Mouse (Mus musculus) myocyte (in vitro differentiated cells): ENCODE data around the gene Maats1.

ENCODE experiments used
- E2F4 ChIP-seq: IDR thresholded peaks from one replicate; pipeline ENCODE4 v1.6.1; 2011; ENCODE audit warnings: mild to moderate bottlenecking, control low read depth, moderate library complexity; ENCODE audit not compliant: insufficient read depth
- MYOD1 ChIP-seq, 3 experiments: IDR thresholded peaks; one replicate each; pipeline ENCODE4 v1.6.1; 2011; ENCODE audit warnings: control low read depth in 2 of 3, low read depth in 2 of 3, mild to moderate bottlenecking in 2 of 3, moderate library complexity in 1 of 3; ENCODE audit not compliant: insufficient read length in 2 of 3, control insufficient read depth in 1 of 3
- MYOG ChIP-seq, 3 experiments: IDR thresholded peaks; one replicate each; pipeline ENCODE4 v1.6.1; 2011; ENCODE audit warnings: control low read depth in 2 of 3, low read depth in 2 of 3, mild to moderate bottlenecking in 2 of 3; ENCODE audit not compliant: insufficient read length in 2 of 3, control insufficient read depth in 1 of 3, insufficient read depth in 1 of 3
- POLR2A ChIP-seq: IDR thresholded peaks from one replicate; pipeline ENCODE4 v1.6.1; 2011; ENCODE audit warnings: low read depth, mild to moderate bottlenecking, control low read depth, moderate library complexity; ENCODE audit not compliant: insufficient read length
- POLR2AphosphoS2 ChIP-seq: IDR thresholded peaks from one replicate; pipeline ENCODE4 v1.6.1; 2011; ENCODE audit warnings: low read depth, control low read depth; ENCODE audit not compliant: insufficient read length
- REST ChIP-seq: IDR thresholded peaks from one replicate; pipeline ENCODE4 v1.6.1; 2011; ENCODE audit warnings: mild to moderate bottlenecking, control low read depth, moderate library complexity; ENCODE audit not compliant: insufficient read depth, insufficient read length
- SRF ChIP-seq: IDR thresholded peaks from one replicate; pipeline ENCODE4 v1.6.1; 2011; ENCODE audit warnings: low read depth; ENCODE audit not compliant: control insufficient read depth, insufficient read length
- TCF12 ChIP-seq: IDR thresholded peaks from one replicate; pipeline ENCODE4 v1.6.1; 2011; ENCODE audit warnings: mild to moderate bottlenecking, control low read depth; ENCODE audit not compliant: poor library complexity, insufficient read depth, severe bottlenecking
- TCF3 ChIP-seq: IDR thresholded peaks from one replicate; pipeline ENCODE4 v1.6.1; 2011; ENCODE audit warnings: low read depth, control low read depth; ENCODE audit not compliant: insufficient read length
- USF1 ChIP-seq: IDR thresholded peaks from one replicate; pipeline ENCODE4 v1.6.1; 2011; ENCODE audit warnings: low read depth, mild to moderate bottlenecking, control low read depth, moderate library complexity

DNA sequence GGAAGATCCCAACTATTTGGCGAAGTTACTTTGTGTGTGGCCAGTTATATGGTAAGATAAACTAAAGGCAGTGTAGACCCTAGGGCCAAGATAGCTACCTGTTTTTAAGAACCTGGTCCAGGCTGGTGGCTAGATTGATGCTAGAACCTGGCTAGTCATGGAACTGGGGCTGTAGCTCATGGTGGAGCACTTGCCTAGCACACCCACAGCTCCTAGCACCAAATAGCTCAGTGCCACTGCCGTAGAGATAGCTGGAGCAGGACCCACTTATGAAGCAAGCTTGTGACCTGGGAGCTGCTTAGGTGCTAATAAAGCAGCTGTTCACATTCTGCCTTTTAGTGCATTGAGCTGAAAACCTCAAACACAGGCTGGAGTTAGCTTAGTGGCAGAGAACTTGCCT, 11.7 kb upstream of the Maats1 start:
- no peak for TF ChIP-seq POLR2A
- TF ChIP-seq TCF12, result no peak
- TF ChIP-seq POLR2AphosphoS2, result peak; percentile 42
- TF ChIP-seq TCF3, result no peak
- no peak for TF ChIP-seq MYOG (IDR thresholded peaks at IDR 0.05; ENCODE audit: control insufficient read depth in 1 of 3, insufficient read depth in 1 of 3, insufficient read length in 2 of 3, low read depth in 2 of 3)
- TF ChIP-seq SRF, result no peak
- no peak for TF ChIP-seq USF1
- TF ChIP-seq E2F4, result no peak
- no peak for TF ChIP-seq REST
- peak in 1 of 3 experiments; percentile 41 for TF ChIP-seq MYOD1 (IDR thresholded peaks at IDR 0.05; ENCODE audit: control insufficient read depth in 1 of 3, insufficient read length in 2 of 3, low read depth in 2 of 3)
